Mouse (Mus musculus) stomach, embryonic 15.5 days (tissue): Measurements from ENCODE around the gene Inka1. TPM values are rescaled to one million over a fixed set of nuclear protein-coding genes. Genes with fewer than 3 reads are reported as not detected.
A peak's percentile ranks its signal among the peaks of the same experiment; 100 is the strongest.
"Not testable (repeated sequence)": the region's sequence is repeated elsewhere in the genome, so short reads cannot be mapped to it uniquely, and the experiment has no call there.

Experiments
- ATAC-seq: fragments of 200-750 bp; cut with Nextera tagmentation; 2 replicates; pipeline ENCODE4 v1.8.0; 2017; ENCODE audit warnings: low read depth, moderate number of reproducible peaks, moderate TSS enrichment; ENCODE audit not compliant: insufficient read depth, low FRiP score
- H3K27ac ChIP-seq: fragments of 300-500 bp; sonication (generic); 2 replicates; pipeline ENCODE4 v1.5.1; 2015; ENCODE audit warnings: mild to moderate bottlenecking, inconsistent platforms
- H3K27me3 ChIP-seq: fragments of 300-500 bp; sonication (generic); replicated peaks from 2 replicates; pipeline ENCODE4 v1.6.1; 2015; ENCODE audit warnings: inconsistent platforms
- H3K36me3 ChIP-seq: fragments of 300-500 bp; sonication (generic); 2 replicates; pipeline ENCODE4 v1.6.1; 2015; ENCODE audit warnings: inconsistent platforms
- H3K4me1 ChIP-seq: fragments of 300-500 bp; sonication (generic); 2 replicates; pipeline ENCODE4 v1.6.1; 2015; ENCODE audit warnings: inconsistent platforms
- H3K4me2 ChIP-seq: fragments of 300-500 bp; sonication (generic); 2 replicates; pipeline ENCODE4 v1.6.1; 2015; ENCODE audit warnings: mild to moderate bottlenecking, inconsistent platforms
- H3K4me3 ChIP-seq: fragments of 300-500 bp; sonication (generic); replicated peaks from 2 replicates; pipeline ENCODE4 v1.5.1; 2015; ENCODE audit warnings: inconsistent platforms
- H3K9ac ChIP-seq: fragments of 300-500 bp; sonication (generic); 2 replicates; pipeline ENCODE4 v1.6.1; 2015; ENCODE audit warnings: inconsistent platforms
- H3K9me3 ChIP-seq: fragments of 300-500 bp; sonication (generic); 2 replicates; pipeline ENCODE4 v1.6.1; 2016; ENCODE audit warnings: inconsistent platforms
- WGBS: fragments of 180-500 bp; shearing (Covaris S2); methylation state at CpG from one replicate; pipeline ENCODE4 v1.1.7; 2015; 5-methylcytosine and 5-hydroxymethylcytosine counted together
- polyA plus RNA-seq: library from polyadenylated mRNA; unstranded; fragments of >200 nt; fragmentation: Nextera tagmentation; extraction: Ambion mirVana; gene quantifications from 2 replicates; pipeline ENCODE4 v1.2.1, GENCODE M21; 2015

The Inka1 gene
- polyA plus RNA-seq, result 47.6 and 54.7 TPM in 2 replicates

GRCm38 (mm10) chr9:107985131-107986119 lies at the start of gene Inka1:
Gene Inka1, minus strand, starts transcription at chr9:107985879.
- Histone ChIP-seq H3K4me1 (peaks cover 40% of the 10 kb centered on the region), H3K4me3 (peak within 1 kb of the TSS; percentile 77), H3K4me2 (peak within 1 kb of the TSS; percentile 81), H3K36me3 (no peaks in the 10 kb centered on the region), H3K9me3 (no peaks in the 10 kb centered on the region), H3K27ac (peak within 1 kb of the TSS; percentile 100), H3K9ac (peak within 1 kb of the TSS; percentile 65), H3K27me3 (no peaks in the 10 kb centered on the region)
- peak; percentile 69 for ATAC-seq
- WGBS, result under 1% methylated on average over 58 of the region's 58 CpGs

DNA sequence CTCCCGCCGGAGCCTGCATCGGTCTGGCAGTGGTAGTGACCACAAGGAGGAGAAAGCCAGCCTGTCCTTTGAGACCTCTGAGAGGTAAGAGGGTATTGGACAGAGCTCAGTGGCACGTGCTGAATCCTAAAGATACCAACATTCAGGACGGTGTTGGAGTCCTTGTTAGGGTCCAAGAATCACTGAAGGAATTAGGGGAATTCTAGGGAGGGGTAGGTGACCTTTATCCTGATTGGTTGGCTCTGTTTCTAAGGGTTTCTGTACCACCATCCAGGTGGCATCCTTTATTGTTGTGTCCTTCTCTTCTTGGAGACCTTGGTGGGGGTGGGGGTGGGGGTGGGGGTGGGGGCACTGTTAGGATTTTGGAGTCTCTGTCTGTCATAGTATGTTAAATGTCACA lies 46.4 kb upstream of the Inka1 start:
- WGBS, result 93% methylated on average over 5 of the region's 5 CpGs
- no peak overlapping the region for H3K9ac ChIP-seq
- no peak overlapping the region for H3K4me2 ChIP-seq
- H3K27me3 ChIP-seq, result no peaks in the 10 kb centered on the region
- H3K27ac ChIP-seq, result no peak overlapping the region
- no peaks in the 10 kb centered on the region for H3K4me1 ChIP-seq
- peaks cover 18% of the 10 kb centered on the region for H3K36me3 ChIP-seq
- ATAC-seq, result no peak
- no peaks in the 10 kb centered on the region for H3K9me3 ChIP-seq
- no peak overlapping the region for H3K4me3 ChIP-seq

GRCm38 (mm10) chr9:108027867-108028266 lies 42.2 kb upstream of the Inka1 start:
- no peaks in the 10 kb centered on the region for H3K4me1 ChIP-seq
- H3K36me3 ChIP-seq, result peaks cover 39% of the 10 kb centered on the region
- 96% methylated on average over 3 of the region's 3 CpGs for WGBS
- H3K27ac ChIP-seq, result no peak overlapping the region
- no peaks in the 10 kb centered on the region for H3K9me3 ChIP-seq
- H3K4me3 ChIP-seq, result no peak overlapping the region
- H3K4me2 ChIP-seq, result no peak overlapping the region
- no peak for ATAC-seq
- H3K27me3 ChIP-seq, result no peaks in the 10 kb centered on the region
- H3K9ac ChIP-seq, result no peak overlapping the region

GRCm38 (mm10) chr9:108026584-108026983 lies 40.9 kb upstream of the Inka1 start:
- Histone ChIP-seq H3K36me3 (peaks cover 36% of the 10 kb centered on the region), H3K9ac (no peak overlapping the region), H3K4me1 (no peaks in the 10 kb centered on the region), H3K27me3 (no peaks in the 10 kb centered on the region), H3K4me2 (no peak overlapping the region), H3K9me3 (no peaks in the 10 kb centered on the region), H3K4me3 (no peak overlapping the region), H3K27ac (no peak overlapping the region)
- 88% methylated on average over 3 of the region's 3 CpGs for WGBS
- ATAC-seq, result no peak

DNA sequence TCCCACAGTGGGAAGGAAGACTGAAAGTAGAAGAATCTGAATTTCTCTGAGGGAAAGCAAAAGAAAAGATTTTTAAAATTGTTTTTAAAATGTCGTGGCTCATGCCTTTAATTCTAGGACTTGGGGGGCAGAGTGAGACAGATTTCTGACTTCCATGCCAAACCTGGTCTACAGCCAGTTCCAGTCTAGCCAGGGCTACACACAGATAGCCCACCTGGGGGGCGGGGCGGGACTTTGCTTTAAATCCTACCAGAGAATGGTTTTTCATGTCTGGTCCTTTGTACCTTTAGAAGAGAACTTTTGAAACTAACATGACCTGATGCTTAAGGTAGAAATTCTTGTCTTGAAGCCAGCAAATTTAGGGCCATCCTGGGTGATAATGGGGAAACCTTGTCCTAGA lies 37.5 kb upstream of the Inka1 start:
- Histone ChIP-seq H3K36me3 (peaks cover 31% of the 10 kb centered on the region), H3K4me2 (no peak overlapping the region), H3K27ac (no peak overlapping the region), H3K4me3 (no peak overlapping the region), H3K27me3 (no peaks in the 10 kb centered on the region), H3K9me3 (no peaks in the 10 kb centered on the region), H3K4me1 (no peaks in the 10 kb centered on the region), H3K9ac (no peak overlapping the region)
- WGBS, result 89% methylated on average over 3 of the region's 3 CpGs
- ATAC-seq, result no peak

DNA sequence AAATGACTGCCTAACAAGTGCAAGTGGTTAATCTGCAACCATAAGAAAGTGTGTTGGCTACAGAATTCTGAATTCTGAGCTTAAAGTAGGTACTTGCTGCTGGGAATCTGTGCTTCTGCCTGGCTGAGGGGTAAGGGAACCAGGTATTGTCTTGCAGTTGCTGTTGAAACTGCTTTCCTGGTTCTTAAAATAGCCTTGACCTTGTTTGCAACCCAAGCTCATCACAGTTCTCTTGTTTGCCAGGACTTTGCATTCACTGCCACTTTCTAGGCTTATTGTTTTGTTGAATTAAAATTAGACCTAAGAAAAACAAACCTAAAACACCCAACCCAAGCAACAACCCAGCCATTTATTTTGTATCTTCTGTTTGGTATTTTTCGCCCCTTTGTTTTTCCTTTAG lies 35.1 kb upstream of the Inka1 start:
- Histone ChIP-seq H3K27me3 (no peaks in the 10 kb centered on the region), H3K27ac (no peak overlapping the region)
- WGBS, result 84% methylated on average over 1 of the region's 1 CpGs

GRCm38 (mm10) chr9:108017127-108017526 lies 31.4 kb upstream of the Inka1 start:
- no peaks in the 10 kb centered on the region for H3K4me1 ChIP-seq
- no peak overlapping the region for H3K4me3 ChIP-seq
- no peak overlapping the region for H3K4me2 ChIP-seq
- ATAC-seq, result no peak
- H3K27ac ChIP-seq, result no peak overlapping the region
- no peaks in the 10 kb centered on the region for H3K27me3 ChIP-seq
- H3K9ac ChIP-seq, result no peak overlapping the region
- no peaks in the 10 kb centered on the region for H3K9me3 ChIP-seq
- H3K36me3 ChIP-seq, result no peaks in the 10 kb centered on the region
- 78% methylated on average over 3 of the region's 3 CpGs for WGBS

More for the DNA sequence above, 35.1 kb upstream of the Inka1 start:
- H3K4me2 ChIP-seq, result no peak overlapping the region
- no peak overlapping the region for H3K9ac ChIP-seq
- H3K9me3 ChIP-seq, result no peaks in the 10 kb centered on the region
- H3K4me1 ChIP-seq, result no peaks in the 10 kb centered on the region
- ATAC-seq, result no peak
- H3K36me3 ChIP-seq, result peaks cover 17% of the 10 kb centered on the region; the same call in 1 of the 2 replicates
- H3K4me3 ChIP-seq, result no peak overlapping the region

- H3K27ac ChIP-seq, H3K4me2 ChIP-seq, H3K27me3 ChIP-seq, H3K9me3 ChIP-seq, H3K9ac ChIP-seq, ATAC-seq, H3K4me1 ChIP-seq, H3K4me3 ChIP-seq, H3K36me3 ChIP-seq: not testable (repeated sequence)
- 95% methylated on average over 2 of the region's 2 CpGs for WGBS
Observed at GRCm38 (mm10) chr9:108013577-108013976, 27.9 kb upstream of the Inka1 start.

DNA sequence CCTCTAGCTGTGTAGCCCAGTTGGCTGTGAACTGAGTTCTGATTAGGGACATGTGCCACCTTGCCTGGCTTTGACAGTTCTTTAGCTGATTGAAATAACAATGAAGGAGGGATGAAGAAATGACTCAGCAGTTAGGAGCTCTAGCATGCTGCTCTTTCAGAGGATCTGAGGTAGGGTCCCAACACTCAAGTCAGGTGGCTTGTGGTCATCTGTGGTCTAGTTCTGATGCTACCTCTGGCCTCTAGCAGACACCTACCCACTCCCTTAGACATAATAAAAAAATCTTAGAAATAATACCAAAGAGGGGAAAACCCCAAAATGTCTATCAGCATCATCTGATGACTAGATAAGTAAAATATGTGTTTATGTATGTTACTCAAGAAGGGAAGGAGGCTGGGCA lies 24.7 kb upstream of the Inka1 start:
- Histone ChIP-seq H3K36me3 (no peaks in the 10 kb centered on the region), H3K4me3 (no peak overlapping the region), H3K9ac (no peak overlapping the region), H3K27me3 (no peaks in the 10 kb centered on the region), H3K27ac (no peak overlapping the region), H3K4me1 (no peaks in the 10 kb centered on the region), H3K4me2 (no peak overlapping the region), H3K9me3 (no peaks in the 10 kb centered on the region)
- no peak for ATAC-seq

DNA sequence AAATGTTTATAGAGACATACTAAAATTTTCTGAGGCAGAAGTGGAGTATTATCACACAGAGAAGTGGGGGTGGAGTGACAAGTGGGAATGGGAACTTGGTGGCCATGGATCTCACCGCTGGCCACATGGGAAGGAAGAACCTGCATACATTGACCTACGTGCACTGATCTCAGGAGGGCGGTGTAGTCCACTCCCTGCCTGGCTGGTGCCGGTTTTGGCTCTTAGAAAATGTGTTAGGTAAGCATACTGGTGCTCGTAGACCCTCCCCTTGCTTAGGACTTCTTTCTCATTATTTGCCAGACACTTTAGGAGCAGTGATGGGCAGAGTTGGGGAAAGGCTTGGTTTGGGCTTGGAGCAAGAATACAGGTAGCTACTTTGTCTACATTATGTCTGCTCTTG lies 22.4 kb upstream of the Inka1 start:
- H3K27me3 ChIP-seq, result no peaks in the 10 kb centered on the region
- ATAC-seq, result no peak
- no peaks in the 10 kb centered on the region for H3K9me3 ChIP-seq
- H3K4me3 ChIP-seq, result no peak overlapping the region
- no peaks in the 10 kb centered on the region for H3K36me3 ChIP-seq
- H3K4me2 ChIP-seq, result no peak overlapping the region
- no peak overlapping the region for H3K9ac ChIP-seq
- 0 out of 2 replicates have a peak, but pooled peaks cover 7% of the 10 kb centered on the region for H3K4me1 ChIP-seq
- no peak overlapping the region for H3K27ac ChIP-seq
- 82% methylated on average over 5 of the region's 5 CpGs for WGBS

DNA sequence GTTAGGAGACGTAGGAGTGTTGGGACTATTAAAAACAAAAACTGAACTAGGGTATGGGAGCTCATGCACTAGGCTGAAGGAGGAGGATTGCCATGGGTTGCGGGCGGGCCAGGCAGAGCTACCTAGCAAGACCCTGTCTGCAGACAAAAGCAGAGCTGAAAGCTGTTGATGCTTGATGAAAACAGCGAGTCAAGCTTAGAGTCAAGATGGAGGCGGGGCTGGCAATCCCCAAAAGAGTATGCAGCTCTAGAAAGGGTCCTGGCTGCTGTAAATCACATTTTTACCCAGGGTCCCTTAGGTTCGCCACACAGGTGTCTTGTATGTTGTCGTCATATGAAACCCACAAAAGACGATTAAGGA lies 17.8 kb upstream of the Inka1 start:
- ATAC-seq, result no peak
- Histone ChIP-seq H3K4me3 (peak overlapping the region; percentile 100), H3K9me3 (no peaks in the 10 kb centered on the region), H3K27ac (peak overlapping the region; percentile 94; the same call in 1 of the 2 replicates), H3K4me2 (peak overlapping the region; percentile 61), H3K9ac (peak overlapping the region; percentile 96), H3K36me3 (no peaks in the 10 kb centered on the region), H3K27me3 (no peaks in the 10 kb centered on the region), H3K4me1 (0 out of 2 replicates have a peak, but pooled peaks cover 7% of the 10 kb centered on the region)
- 12% methylated on average over 8 of the region's 8 CpGs for WGBS

DNA sequence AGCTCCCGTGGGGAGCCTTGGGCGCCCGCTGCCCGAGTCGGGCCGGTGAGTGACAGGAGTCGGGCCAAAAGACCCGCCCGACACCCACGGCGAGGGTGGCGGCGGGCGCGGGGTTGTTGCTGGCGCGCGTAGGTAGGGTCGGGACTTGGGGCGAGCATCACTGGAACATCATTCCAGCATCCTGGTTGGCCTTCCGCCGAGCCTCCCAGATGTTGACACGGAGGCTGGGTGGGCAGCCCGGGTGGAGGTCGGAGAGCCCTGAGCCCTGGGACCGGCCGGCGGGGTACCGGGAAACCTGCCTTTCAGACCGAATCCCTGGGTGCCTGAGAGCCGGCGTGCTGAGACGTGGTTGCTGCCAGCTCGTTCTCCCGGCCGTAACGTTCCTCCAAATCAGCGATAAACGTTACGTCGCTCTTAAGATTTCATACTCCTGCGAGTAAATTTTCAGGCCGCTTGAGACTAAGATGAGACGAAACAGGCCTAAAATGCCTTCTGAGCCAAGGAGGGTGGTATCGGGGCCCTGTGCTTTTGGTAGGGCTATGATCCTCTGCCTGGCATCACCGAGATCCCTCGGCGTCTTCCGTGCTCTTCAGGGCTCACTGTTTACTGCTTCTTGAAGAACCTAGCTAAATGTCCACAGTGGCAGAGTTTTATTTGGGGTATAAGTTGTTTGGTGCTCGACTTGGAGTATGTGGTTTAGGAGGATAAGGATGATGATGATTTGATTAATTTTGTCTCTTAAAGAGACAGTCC lies 17.3 kb upstream of the Inka1 start:
- Histone ChIP-seq H3K9me3 (no peaks in the 10 kb centered on the region), H3K27me3 (no peaks in the 10 kb centered on the region), H3K4me1 (0 out of 2 replicates have a peak, but pooled peaks cover 7% of the 10 kb centered on the region), H3K4me3 (peak overlapping the region; percentile 100), H3K36me3 (no peaks in the 10 kb centered on the region), H3K4me2 (peak overlapping the region; percentile 61), H3K9ac (peak overlapping the region; percentile 96), H3K27ac (peak overlapping the region; percentile 94)
- WGBS, result under 1% methylated on average over 50 of the region's 50 CpGs
- ATAC-seq, result peak; percentile 48
